Mouse (Mus musculus) embryo, embryonic 11 days (tissue): ENCODE data around the gene Wdfy4.
A peak's percentile ranks its signal among the peaks of the same experiment; 100 is the strongest.

ENCODE experiments used
- DNase-seq: peaks from one replicate; pipeline ENCODE4 v3.0.0-alpha.2; 2015

Wdfy4 gene

DNA sequence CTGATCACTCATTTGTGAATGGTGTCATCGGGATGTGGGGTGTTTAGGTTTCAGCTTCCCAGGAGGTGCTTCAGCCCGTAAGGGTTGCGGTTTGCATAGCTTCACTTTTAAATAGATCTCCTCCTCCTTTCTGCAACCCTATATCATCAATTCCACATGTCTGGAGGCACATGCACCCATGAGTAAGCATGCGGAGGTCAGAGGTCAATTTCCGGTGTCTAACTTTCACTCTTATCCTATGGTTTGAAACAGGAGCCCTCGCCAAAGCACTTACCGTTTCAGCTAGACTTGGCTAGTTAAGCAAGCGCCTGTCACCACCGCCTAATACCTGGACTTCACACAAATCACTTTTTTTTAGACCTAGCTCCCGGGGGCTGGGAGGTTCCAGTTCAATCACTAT is 220.6 kb downstream of the Wdfy4 start:
- peak; percentile 62 for DNase-seq

DNA sequence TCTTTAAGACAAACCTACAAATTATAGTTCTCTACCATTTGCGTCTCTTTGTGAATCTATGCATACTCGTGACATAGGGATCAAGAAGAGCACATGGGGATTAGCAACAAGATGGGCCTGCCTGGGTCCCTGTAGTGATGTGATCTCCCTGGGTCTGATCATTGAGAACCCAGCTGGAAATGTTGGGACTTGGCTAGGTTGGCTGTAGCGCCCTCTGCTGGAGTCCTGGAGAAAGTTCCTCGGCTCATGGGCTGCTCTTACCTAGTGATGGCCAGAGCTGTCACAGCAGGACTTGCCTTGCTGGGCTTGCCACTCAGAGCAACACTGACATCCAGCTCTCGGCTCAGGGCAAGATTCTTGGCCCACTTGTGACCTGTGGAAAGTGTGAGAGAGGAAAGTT is 224.8 kb downstream of the Wdfy4 start:
- peak; percentile 78 for DNase-seq

DNA sequence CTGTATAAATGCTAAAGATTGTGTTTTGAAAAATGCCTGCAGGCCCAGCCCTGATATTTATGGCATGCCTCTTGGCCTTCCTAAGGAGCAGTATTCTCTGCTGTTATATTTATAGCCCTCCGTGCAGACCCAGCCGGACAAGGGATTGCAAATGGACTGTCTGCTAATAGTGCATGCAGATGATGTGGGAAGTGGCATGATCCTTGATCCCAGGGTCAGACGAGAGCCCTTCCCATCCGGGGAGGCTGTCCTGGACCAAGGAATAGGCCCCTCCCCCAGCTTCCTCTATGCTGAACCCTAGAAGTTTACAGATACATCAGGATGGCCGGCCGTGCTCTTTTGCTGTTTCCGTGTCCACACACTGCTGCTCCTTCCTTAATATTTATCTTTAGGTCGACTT is 226.6 kb downstream of the Wdfy4 start:
- DNase-seq = peak; percentile 22

DNA sequence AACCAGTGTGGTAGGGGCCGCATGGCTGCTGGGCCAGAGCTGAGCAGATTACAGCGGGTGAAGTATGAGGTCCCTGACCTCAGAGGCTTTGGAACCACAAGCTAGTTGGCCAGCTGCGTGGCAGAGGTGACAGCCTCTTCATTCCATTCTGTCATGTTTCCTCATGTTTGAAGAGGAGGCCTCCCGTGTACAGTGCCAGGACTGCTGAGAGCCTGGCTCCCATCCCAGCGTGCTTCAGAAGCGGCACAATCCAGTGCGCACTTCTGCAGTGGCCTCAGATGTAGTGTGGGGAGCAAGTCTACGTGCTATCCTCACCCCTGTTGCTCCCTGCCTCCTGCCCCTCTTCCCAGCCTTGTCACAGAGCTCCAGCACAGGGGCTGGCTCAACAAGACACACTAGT is 228.8 kb downstream of the Wdfy4 start:
- DNase-seq = no peak

DNA sequence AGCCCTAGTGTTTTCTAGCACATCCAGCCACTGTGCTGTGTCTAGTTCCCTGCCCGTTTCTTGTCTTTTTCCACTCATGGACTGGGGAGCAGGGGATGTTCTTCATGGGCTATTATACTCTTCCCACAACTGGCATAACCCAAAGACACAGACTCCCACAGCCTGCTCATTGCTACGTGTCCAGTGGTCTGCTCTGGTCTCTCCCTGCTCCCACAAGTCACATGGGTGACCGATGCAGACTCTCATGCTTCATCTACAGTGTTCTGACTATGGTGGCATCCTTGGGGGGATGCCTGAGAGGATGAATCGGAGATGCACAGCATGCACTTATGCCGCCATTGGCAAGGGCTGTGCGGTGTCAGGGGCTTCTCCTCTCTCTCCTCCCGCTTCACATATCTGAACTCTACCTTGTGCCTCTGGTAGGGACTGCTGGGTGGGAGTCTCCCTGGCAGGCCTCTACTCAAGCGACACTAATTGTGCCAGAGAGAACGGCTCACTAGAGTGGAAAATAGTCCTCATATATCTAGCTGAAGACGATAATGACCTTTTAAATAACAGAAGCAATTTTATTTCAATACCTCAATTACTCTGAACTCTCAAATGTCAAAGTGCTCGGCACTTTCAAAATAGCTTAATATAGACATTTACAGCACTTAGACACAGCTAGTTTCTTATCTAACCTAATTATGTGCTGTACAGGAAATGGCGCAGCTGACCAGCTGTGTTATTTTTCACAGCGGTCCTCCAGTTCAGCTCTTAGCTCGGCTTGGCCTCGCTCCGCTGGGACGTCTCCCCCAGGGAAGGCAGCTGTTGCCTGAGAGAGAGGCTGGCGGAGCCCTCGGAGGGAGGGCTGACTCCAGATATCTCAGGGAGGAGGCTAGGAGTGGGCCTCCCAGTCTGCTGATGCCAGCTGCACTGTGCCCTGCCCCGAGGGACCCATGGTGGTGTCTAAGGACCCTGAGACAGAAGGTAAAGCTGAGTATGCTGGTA is 234.7 kb downstream of the Wdfy4 start:
- DNase-seq = peak; percentile 63

DNA sequence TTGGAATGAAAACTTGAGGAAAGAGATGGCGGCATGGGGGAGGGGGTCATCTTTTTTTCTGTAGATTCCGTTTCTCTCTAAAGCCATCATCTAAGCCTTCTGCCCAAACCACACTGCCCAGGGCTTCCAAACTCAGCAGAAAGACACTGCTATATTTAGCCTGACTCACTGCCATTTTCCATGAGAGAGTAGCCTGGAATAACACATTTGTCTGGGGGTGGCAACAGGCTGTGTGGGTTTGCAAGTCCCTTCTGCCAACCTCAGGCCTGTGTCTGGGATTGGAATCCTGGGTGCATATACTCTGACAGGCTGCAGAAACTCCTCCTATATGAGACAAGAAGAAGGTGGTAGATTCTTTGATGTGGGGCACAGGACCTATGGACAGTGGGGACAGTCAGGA is 237.8 kb downstream of the Wdfy4 start:
- no peak for DNase-seq

DNA sequence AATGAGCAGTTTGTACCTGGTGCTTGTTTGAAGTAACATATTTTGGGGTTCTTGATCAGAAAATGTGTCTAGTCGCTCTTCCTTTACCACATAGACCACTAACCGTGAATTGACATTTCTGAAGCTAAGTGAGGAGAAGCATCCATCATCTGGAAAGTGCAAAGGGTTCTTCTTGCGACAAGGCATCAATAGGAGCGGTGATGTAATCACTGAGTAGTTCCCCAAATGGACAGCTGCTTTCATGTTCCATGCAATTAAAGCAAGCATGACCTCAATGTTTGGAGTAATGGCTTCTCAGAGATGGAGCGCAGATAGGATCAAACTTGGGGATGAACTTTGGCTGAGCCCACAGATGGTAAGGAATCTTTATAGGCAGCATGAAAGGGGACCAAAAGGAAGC is 246.1 kb downstream of the Wdfy4 start:
- no peak for DNase-seq

DNA sequence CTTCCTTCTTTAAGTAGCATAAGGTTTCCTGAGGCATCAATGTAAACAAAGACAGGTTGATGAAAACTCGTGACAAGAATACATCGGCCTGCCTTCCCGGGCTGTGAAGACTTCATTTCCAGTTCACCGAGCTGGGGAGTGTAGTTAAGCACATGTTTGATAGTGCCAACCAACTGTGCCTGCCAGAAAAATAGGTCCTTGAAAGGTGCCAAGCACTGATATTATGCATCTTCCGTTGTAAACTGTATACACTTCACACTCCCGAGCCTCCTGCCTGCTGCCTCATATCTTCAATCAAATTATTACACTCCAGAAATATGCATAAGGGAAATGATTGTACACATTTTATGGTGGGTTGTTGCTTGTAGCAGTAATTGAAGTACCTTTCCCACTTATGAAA is 251.2 kb downstream of the Wdfy4 start:
- DNase-seq = no peak

DNA sequence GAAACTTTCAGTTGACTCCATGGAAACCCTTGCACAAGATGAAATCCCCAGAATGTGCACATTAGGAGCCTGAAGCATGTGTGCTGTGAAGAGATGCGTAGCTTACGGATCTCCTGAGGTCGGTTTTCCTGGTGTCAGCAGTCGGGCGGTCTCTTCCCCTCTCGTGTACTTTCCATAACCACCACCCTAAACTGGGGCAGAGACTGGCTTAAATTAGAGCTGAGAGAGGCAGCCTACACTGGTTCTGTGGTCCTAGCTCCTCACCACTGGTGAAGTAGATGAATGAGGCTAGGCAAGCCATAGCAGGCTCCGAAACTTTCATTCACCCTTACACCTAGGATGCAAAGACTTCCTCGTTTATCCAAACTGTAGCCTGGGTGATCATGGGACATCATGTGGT is 253.1 kb downstream of the Wdfy4 start:
- no peak for DNase-seq

DNA sequence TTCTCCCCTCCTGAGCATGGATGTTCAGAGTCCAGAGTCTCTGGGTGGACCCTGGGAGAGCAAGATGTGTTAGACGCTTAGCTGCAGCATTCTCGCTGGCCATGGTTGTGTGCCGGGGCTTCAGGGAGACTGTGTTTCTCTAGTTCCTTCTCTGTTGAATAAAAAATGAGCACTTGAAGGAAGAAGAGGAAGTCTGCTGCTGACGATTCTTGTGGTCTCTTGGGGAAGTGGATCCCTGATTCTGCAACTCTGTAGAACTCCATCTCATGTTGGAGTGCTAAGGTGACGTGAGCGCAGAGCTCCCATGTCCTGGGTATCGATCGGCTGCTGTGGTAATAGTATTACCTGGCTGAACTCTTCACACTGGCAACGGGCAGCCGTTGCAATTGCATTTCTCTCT is 253.6 kb downstream of the Wdfy4 start:
- DNase-seq = no peak

DNA sequence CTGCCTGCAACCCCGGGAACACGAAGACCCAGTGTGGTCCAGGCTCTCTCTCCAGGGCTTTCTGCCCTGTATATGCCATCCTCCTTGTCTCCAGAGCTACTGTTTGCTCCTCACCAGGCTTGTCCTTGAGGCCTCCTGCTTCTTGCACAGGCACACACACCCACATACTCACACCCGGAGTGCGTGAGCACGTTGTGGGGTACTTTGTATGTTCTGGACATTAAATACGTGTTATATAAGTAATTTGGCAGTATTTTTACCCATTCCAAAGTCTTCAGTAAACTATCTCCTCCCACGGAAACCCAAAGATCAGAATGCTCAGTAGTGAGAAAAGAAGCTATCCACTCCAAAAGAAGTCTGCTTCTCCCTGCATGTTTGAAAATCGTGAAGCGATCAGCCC is 261.4 kb downstream of the Wdfy4 start:
- DNase-seq = no peak

DNA sequence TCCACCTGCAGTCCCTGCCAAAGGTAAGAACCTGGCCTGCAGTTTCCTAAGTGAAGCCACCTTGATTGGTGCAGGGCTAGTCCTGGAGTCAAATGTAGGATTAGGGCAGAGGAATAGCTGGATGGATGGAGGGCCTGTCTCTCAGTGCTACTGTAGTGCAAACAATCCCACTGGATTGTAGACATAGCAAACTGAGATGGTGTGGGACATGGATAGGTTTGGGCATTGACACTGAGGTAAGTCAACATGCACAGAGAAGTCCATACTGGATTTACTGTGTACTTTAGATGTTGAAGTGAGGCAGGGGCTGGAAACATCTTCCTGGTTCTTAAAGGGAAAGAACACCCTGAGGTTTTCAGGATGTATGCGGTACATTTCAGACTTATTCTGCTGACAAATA is 267.4 kb downstream of the Wdfy4 start:
- no peak for DNase-seq

DNA sequence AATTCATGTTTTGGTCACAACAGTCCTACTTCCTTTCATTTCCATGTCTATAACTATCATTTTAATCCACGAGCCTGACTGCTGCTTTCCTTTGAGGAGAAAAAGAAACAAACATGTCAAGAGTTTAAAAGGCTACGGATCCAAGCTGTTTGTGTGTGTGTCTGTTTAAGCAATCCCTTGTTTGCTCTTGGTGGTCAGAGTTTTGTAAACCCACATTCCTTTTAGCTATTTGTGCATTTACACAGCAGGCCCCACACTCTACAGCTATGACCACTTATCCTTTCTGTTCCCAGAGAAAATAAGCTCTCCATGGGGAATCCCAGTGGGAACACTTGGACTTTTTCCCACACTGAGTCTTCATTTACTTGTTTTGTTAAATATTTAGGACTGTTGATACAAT is 269.9 kb downstream of the Wdfy4 start:
- no peak for DNase-seq

DNA sequence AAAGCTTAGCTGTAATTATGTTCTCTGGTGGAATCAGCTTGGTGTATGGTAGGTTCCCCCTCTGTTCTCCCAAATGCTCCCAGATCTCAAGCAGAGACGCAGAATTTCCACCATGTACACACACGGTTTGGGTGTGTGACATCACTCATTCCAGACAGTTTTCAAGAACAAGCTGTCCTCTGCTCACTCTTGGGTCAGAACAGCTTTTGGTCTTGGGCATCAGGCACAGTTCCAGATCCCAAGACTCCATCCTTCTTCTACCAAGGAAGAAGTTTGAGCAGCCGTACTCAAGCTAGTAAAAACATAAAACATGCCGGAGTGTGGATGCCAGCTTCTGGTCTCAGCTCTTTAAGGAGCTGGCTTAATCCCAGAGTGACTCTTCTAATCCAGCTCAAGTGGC is 274.1 kb downstream of the Wdfy4 start:
- DNase-seq = no peak
